Mouse (Mus musculus) MEL (cell line): Measurements from ENCODE around the gene Hs6st3.

Source experiments
- CTCF ChIP-seq, 3 experiments: IDR thresholded peaks in 2 of 3; conservative IDR thresholded peaks in 1 of 3; 2 replicates each; pipeline ENCODE4 v1.5.1; 2011 to 2012; ENCODE audit warnings: low read length in 3 of 3, low read depth in 2 of 3, mild to moderate bottlenecking in 2 of 3, improper control_type of control experiment in 1 of 3, inconsistent platforms in 1 of 3, mixed read lengths in 1 of 3, moderate library complexity in 1 of 3; ENCODE audit not compliant: control insufficient read depth in 1 of 3, insufficient read depth in 1 of 3, poor library complexity in 1 of 3, severe bottlenecking in 1 of 3
- ELF1 ChIP-seq: IDR thresholded peaks from 2 replicates; pipeline ENCODE4 v1.6.1; 2014; ENCODE audit warnings: low read depth, mild to moderate bottlenecking, inconsistent platforms, low read length, improper control_type of control experiment, moderate library complexity
- EP300 ChIP-seq, 2 experiments: IDR thresholded peaks; 2 replicates each; pipeline ENCODE4 v1.6.1; 2011; ENCODE audit warnings: improper control_type of control experiment in 2 of 2, low read length in 2 of 2, low read depth in 1 of 2, mild to moderate bottlenecking in 1 of 2
- KAT2A ChIP-seq: conservative IDR thresholded peaks from 2 replicates; pipeline ENCODE4 v1.6.1; 2012; ENCODE audit warnings: low read depth, low read length, improper control_type of control experiment, inconsistent platforms
- POLR2A ChIP-seq, 2 experiments: IDR thresholded peaks; 2 replicates each; pipeline ENCODE4 v1.6.1; 2011 to 2012; ENCODE audit warnings: low read length in 2 of 2, mild to moderate bottlenecking in 2 of 2, control low read depth in 1 of 2, improper control_type of control experiment in 1 of 2, low read depth in 1 of 2, moderate library complexity in 1 of 2; ENCODE audit not compliant: control insufficient read depth in 1 of 2, insufficient read depth in 1 of 2, poor library complexity in 1 of 2
- SMC3 ChIP-seq: IDR thresholded peaks from 2 replicates; pipeline ENCODE4 v1.6.1; 2011; ENCODE audit warnings: low read depth, low read length, improper control_type of control experiment
- USF1 ChIP-seq: IDR thresholded peaks from 2 replicates; pipeline ENCODE4 v1.6.1; 2014; ENCODE audit warnings: low read depth, mild to moderate bottlenecking, inconsistent platforms, low read length, improper control_type of control experiment, moderate library complexity

GRCm38 (mm10) chr14:119800856-119801255 is 662.7 kb downstream of the Hs6st3 start:
- TF ChIP-seq CTCF (IDR thresholded peaks at IDR 0.05 in 2 of 3, conservative IDR thresholded peaks at IDR 0.05 in 1 of 3; ENCODE audit: control insufficient read depth in 1 of 3, insufficient read depth in 1 of 3, low read depth in 2 of 3, low read length in 3 of 3, poor library complexity in 1 of 3, severe bottlenecking in 1 of 3) = no peak
- TF ChIP-seq EP300 (IDR thresholded peaks at IDR 0.05; ENCODE audit: low read depth in 1 of 2, low read length in 2 of 2) = no peak
- TF ChIP-seq USF1 = no peak
- TF ChIP-seq KAT2A = no peak
- TF ChIP-seq SMC3 = no peak
- TF ChIP-seq POLR2A (IDR thresholded peaks at IDR 0.05; ENCODE audit: control insufficient read depth in 1 of 2, insufficient read depth in 1 of 2, low read depth in 1 of 2, low read length in 2 of 2, poor library complexity in 1 of 2) = no peak
- no peak for TF ChIP-seq ELF1
